12 mouse cellular contexts compared by ENCODE assay signal in genomic region chr5:136514049-136514677, GRCm38 (mm10). TPM values are rescaled to one million over a fixed set of nuclear protein-coding genes. Genes with fewer than 3 reads are reported as not detected.
A peak's percentile ranks its signal among the peaks of the same experiment; 100 is the strongest.
DNase-seq lines count a peak whose midpoint lies in the region; ATAC-seq and TF ChIP-seq lines count a peak whose summit lies in the region.
"Had no signal": no experiment of that assay in that cellular context is flagged by ENCODE, and none has a peak within 500 bp of the region (broad histone marks: within the 10 kb centered on the region; RNA-seq: fewer than 3 reads in every experiment).

No protein-coding gene starts in this region.

- H3K9me3 ChIP-seq in forebrain, embryonic 12.5 days: no peaks in the 10 kb centered on the region
- no peaks in the 10 kb centered on the region for H3K9me3 ChIP-seq in forebrain, embryonic 10.5 days
- H3K9me3 ChIP-seq in forebrain, postnatal 0 days (ENCODE audit: low read length): no peaks in the 10 kb centered on the region
- H3K9me3 ChIP-seq in stomach, postnatal 0 days (ENCODE audit: control insufficient read depth, low read length): no peaks in the 10 kb centered on the region
- H3K9me3 ChIP-seq: hindbrain, embryonic 15.5 days had no signal

- H3K4me2 ChIP-seq in forebrain, embryonic 12.5 days: no peak overlapping the region
- H3K4me2 ChIP-seq in forebrain, postnatal 0 days (ENCODE audit: low read depth): no peak overlapping the region
- no peak overlapping the region for H3K4me2 ChIP-seq in stomach, postnatal 0 days (replicated peaks; ENCODE audit: low read depth)
- H3K4me2 ChIP-seq: hindbrain, embryonic 15.5 days; midbrain, embryonic 11.5 days had no signal

- H3K9ac ChIP-seq in forebrain, embryonic 12.5 days: no peak overlapping the region
- no peak overlapping the region for H3K9ac ChIP-seq in forebrain, postnatal 0 days
- no peak overlapping the region for H3K9ac ChIP-seq in stomach, postnatal 0 days (ENCODE audit: low read length)
- H3K9ac ChIP-seq: hindbrain, embryonic 15.5 days; liver, embryonic 14.5 days had no signal

- WGBS in forebrain, embryonic 12.5 days: 56% methylated on average over 6 of the region's 6 CpGs
- WGBS in forebrain, embryonic 10.5 days: 89% methylated on average over 6 of the region's 6 CpGs
- WGBS in forebrain, postnatal 0 days: 25% methylated on average over 6 of the region's 6 CpGs
- WGBS in stomach, postnatal 0 days: 26% methylated on average over 6 of the region's 6 CpGs

- H3K36me3 ChIP-seq in forebrain, embryonic 12.5 days (replicated peaks): no peaks in the 10 kb centered on the region
- peaks cover 11% of the 10 kb centered on the region for H3K36me3 ChIP-seq in forebrain, embryonic 10.5 days (replicated peaks)
- no peaks in the 10 kb centered on the region for H3K36me3 ChIP-seq in forebrain, postnatal 0 days (ENCODE audit: insufficient read depth)
- no peaks in the 10 kb centered on the region for H3K36me3 ChIP-seq in stomach, postnatal 0 days (ENCODE audit: control insufficient read depth, insufficient read depth, low read length)
- H3K36me3 ChIP-seq: hindbrain, embryonic 15.5 days had no signal

- DNase-seq in forebrain, embryonic 10.5 days (ENCODE audit: extremely low spot score, low spot score): no peak
- peak; percentile 43 for DNase-seq in urinary bladder, postnatal 25 days (ENCODE audit: low spot score)
- DNase-seq in urinary bladder, adult 2 months (ENCODE audit: low spot score): no peak
- peak; percentile 18 for DNase-seq in forebrain, postnatal 0 days
- DNase-seq in stomach, postnatal 0 days (ENCODE audit: low spot score): peak; percentile 54
- no peak for DNase-seq in layer of hippocampus, adult 18-20 months (ENCODE audit: low spot score in 2 of 2)
- DNase-seq in spleen, adult 18-20 months: no peak
- DNase-seq: heart, adult 2 months had no signal

- TF ChIP-seq EP300 in stomach, postnatal 0 days (optimal IDR thresholded peaks at IDR 0.05): no peak

- no peaks in the 10 kb centered on the region for H3K27me3 ChIP-seq in forebrain, embryonic 12.5 days
- H3K27me3 ChIP-seq in forebrain, embryonic 10.5 days (ENCODE audit: poor library complexity, severe bottlenecking): no peaks in the 10 kb centered on the region
- no peaks in the 10 kb centered on the region for H3K27me3 ChIP-seq in forebrain, postnatal 0 days (ENCODE audit: insufficient read depth, low read length)
- H3K27me3 ChIP-seq in stomach, postnatal 0 days (ENCODE audit: control insufficient read depth, insufficient read depth, low read length): no peaks in the 10 kb centered on the region
- H3K27me3 ChIP-seq: hindbrain, embryonic 15.5 days had no signal

- ATAC-seq in forebrain, embryonic 12.5 days (ENCODE audit: low FRiP score): no peak
- peak; percentile 32; the same call in 1 of the 2 replicates for ATAC-seq in forebrain, postnatal 0 days
- ATAC-seq in stomach, postnatal 0 days (ENCODE audit: low FRiP score, low TSS enrichment): peak; percentile 52; the same call in 1 of the 2 replicates

- TF ChIP-seq CTCF in forebrain, postnatal 0 days (IDR thresholded peaks at IDR 0.05; ENCODE audit: low read depth): no peak
- no peak for TF ChIP-seq CTCF in stomach, postnatal 0 days (IDR thresholded peaks at IDR 0.05; ENCODE audit: low read depth)

- peaks cover 8% of the 10 kb centered on the region; the same call in 1 of the 2 replicates for H3K4me1 ChIP-seq in forebrain, embryonic 12.5 days
- peaks cover 15% of the 10 kb centered on the region for H3K4me1 ChIP-seq in forebrain, embryonic 10.5 days
- peaks cover 6% of the 10 kb centered on the region; the same call in 1 of the 2 replicates for H3K4me1 ChIP-seq in forebrain, postnatal 0 days (ENCODE audit: insufficient read depth)
- H3K4me1 ChIP-seq in stomach, postnatal 0 days (replicated peaks; ENCODE audit: control insufficient read depth, insufficient read depth): 0 out of 2 replicates have a peak, but pooled peaks cover 2% of the 10 kb centered on the region

- no peak overlapping the region for H3K4me3 ChIP-seq in forebrain, embryonic 12.5 days (replicated peaks)
- H3K4me3 ChIP-seq in forebrain, embryonic 10.5 days: no peak overlapping the region
- H3K4me3 ChIP-seq in forebrain, postnatal 0 days (ENCODE audit: low read depth, low read length): no peak overlapping the region
- no peak overlapping the region for H3K4me3 ChIP-seq in stomach, postnatal 0 days (ENCODE audit: low read depth, low read length)
- H3K4me3 ChIP-seq: heart, adult 2 months; hindbrain, embryonic 15.5 days had no signal

- H3K27ac ChIP-seq in forebrain, embryonic 12.5 days: peak overlapping the region; percentile 59; the same call in 1 of the 2 replicates
- H3K27ac ChIP-seq in forebrain, embryonic 10.5 days: no peak overlapping the region
- H3K27ac ChIP-seq in forebrain, postnatal 0 days (ENCODE audit: low read depth, low read length): no peak overlapping the region
- no peak overlapping the region for H3K27ac ChIP-seq in stomach, postnatal 0 days (replicated peaks)
- H3K27ac ChIP-seq: heart, adult 2 months; hindbrain, embryonic 15.5 days; liver, embryonic 14.5 days had no signal

RNA-seq across cellular contexts. Expression of gene Cux1, which starts 53.1 kb away (rescaled TPM):
- polyA plus RNA-seq in forebrain, embryonic 12.5 days (2016; fragmentation: Nextera tagmentation; extraction: Ambion mirVana): 157 and 165 TPM in 2 replicates
- polyA plus RNA-seq in forebrain, embryonic 10.5 days (2016; fragmentation: Nextera tagmentation; extraction: Ambion mirVana): 106 and 107 TPM in 2 replicates
- 36.8 and 48.9 TPM in 2 replicates for polyA plus RNA-seq in urinary bladder, adult 2 months (2012; rRNA removed)
- 124 and 141 TPM in 2 replicates for total RNA-seq in forebrain, postnatal 0 days (2014; rRNA removed)
- 82.9 and 86.0 TPM in 2 replicates for polyA plus RNA-seq in forebrain, postnatal 0 days (2015; fragmentation: Nextera tagmentation; extraction: Ambion mirVana)
- polyA plus RNA-seq in stomach, postnatal 0 days (2015; fragmentation: Nextera tagmentation; extraction: Ambion mirVana): 33.7 and 36.3 TPM in 2 replicates
- total RNA-seq in layer of hippocampus, adult 18-20 months (2021): 10 to 100 TPM; 38.2 to 39.5 TPM

Comparison
In these comparisons a context has a peak if more than half of its experiments do, and no peak if none do; other contexts are left out.
1. DNase-seq: peak in urinary bladder, postnatal 25 days (single experiment), forebrain, postnatal 0 days (single experiment) and stomach, postnatal 0 days (single experiment); none in forebrain, embryonic 10.5 days (single experiment), urinary bladder, adult 2 months (single experiment), layer of hippocampus, adult 18-20 months (0 of 2) and spleen, adult 18-20 months (0 of 2).